Mouse (Mus musculus) embryonic facial prominence, embryonic 10.5 days (tissue): ENCODE data around the gene Exosc10. TPM values are rescaled to one million over a fixed set of nuclear protein-coding genes. Genes with fewer than 3 reads are reported as not detected.

Experiments used
- DNase-seq: peaks from one replicate; pipeline ENCODE4 v3.0.0-alpha.2; 2017; ENCODE audit warnings: low spot score
- H3K27ac ChIP-seq: fragments of 300-500 bp; sonication (generic); replicated peaks from 2 replicates; pipeline ENCODE4 v1.5.1; 2016; ENCODE audit warnings: mild to moderate bottlenecking
- H3K27me3 ChIP-seq: fragments of 300-500 bp; sonication (generic); replicated peaks from 2 replicates; pipeline ENCODE4 v1.6.1; 2016; ENCODE audit warnings: low read depth, mild to moderate bottlenecking; ENCODE audit not compliant: poor library complexity, severe bottlenecking
- H3K36me3 ChIP-seq: fragments of 300-500 bp; sonication (generic); replicated peaks from 2 replicates; pipeline ENCODE4 v1.6.1; 2016; ENCODE audit warnings: mild to moderate bottlenecking, moderate library complexity
- H3K4me1 ChIP-seq: fragments of 300-500 bp; sonication (generic); 2 replicates; pipeline ENCODE4 v1.6.1; 2016
- H3K4me3 ChIP-seq: fragments of 300-500 bp; sonication (generic); 2 replicates; pipeline ENCODE4 v1.5.1; 2016; ENCODE audit warnings: mild to moderate bottlenecking, moderate library complexity
- H3K9me3 ChIP-seq: fragments of 300-500 bp; sonication (generic); 2 replicates; pipeline ENCODE4 v1.6.1; 2016; ENCODE audit warnings: mild to moderate bottlenecking
- WGBS: fragments of 180-500 bp; shearing (Covaris S2); methylation state at CpG from one replicate; pipeline ENCODE4 v1.1.7; 2016; 5-methylcytosine and 5-hydroxymethylcytosine counted together
- polyA plus RNA-seq: library from polyadenylated mRNA; unstranded; fragments of >200 nt; fragmentation: Nextera tagmentation; extraction: Ambion mirVana; gene quantifications from 2 replicates; pipeline ENCODE4 v1.2.1, GENCODE M21; 2016

The Exosc10 gene
- polyA plus RNA-seq, 1 experiment from 2014 or later: 108 TPM

DNA sequence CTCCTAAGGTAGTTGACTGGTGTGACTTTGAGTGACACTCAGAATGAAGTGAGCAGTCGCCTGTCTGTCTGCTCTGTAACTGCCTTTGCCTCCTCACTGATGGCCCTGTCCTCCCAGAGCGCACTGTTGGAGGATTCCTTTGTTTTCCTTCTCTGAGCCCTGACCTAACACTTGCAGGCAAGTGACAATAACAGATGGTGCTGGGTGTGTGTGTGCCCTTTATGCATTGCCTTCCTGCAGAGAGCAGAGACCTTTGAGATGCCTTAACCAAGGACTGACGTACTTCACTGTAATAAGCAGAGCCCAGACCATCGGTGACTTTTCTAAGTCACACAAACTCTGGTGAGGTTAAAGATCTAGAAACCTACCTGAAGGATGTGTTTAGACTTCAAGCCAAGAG is 26.9 kb upstream of the Exosc10 start:
- WGBS: 84% methylated on average over 4 of the region's 4 CpGs
- H3K36me3 ChIP-seq: peaks cover 95% of the 10 kb centered on the region

DNA sequence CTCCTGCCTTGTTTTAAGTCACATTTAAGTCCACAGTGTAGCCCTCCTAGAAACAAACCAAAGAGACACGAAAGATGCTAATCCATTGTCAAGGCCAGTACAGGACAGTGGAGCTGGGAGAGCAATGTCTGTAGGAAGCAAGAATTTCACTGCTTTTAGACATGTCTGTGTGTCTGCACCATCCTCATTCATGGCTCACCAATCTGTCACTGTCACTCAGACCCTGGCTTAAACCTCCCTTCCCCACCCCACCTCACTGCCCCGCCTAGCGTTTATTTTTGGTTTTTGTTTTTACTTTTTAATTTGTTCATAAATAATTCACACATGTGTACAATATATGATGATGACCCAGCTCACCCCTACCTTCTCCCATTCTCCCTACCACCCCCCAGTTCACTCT is 25.7 kb upstream of the Exosc10 start:
- Histone ChIP-seq H3K27me3 (no peaks in the 10 kb centered on the region), H3K27ac (no peak overlapping the region), H3K4me3 (no peak overlapping the region), H3K4me1 (no peaks in the 10 kb centered on the region), H3K36me3 (peaks cover 95% of the 10 kb centered on the region), H3K9me3 (no peaks in the 10 kb centered on the region)
- WGBS: 88% methylated on average over 3 of the region's 3 CpGs
- DNase-seq: no peak

More for the DNA sequence above, 26.9 kb upstream of the Exosc10 start:
- Histone ChIP-seq H3K27ac (no peak overlapping the region), H3K4me3 (no peak overlapping the region), H3K27me3 (no peaks in the 10 kb centered on the region), H3K9me3 (no peaks in the 10 kb centered on the region), H3K4me1 (no peaks in the 10 kb centered on the region)
- DNase-seq: no peak

DNA sequence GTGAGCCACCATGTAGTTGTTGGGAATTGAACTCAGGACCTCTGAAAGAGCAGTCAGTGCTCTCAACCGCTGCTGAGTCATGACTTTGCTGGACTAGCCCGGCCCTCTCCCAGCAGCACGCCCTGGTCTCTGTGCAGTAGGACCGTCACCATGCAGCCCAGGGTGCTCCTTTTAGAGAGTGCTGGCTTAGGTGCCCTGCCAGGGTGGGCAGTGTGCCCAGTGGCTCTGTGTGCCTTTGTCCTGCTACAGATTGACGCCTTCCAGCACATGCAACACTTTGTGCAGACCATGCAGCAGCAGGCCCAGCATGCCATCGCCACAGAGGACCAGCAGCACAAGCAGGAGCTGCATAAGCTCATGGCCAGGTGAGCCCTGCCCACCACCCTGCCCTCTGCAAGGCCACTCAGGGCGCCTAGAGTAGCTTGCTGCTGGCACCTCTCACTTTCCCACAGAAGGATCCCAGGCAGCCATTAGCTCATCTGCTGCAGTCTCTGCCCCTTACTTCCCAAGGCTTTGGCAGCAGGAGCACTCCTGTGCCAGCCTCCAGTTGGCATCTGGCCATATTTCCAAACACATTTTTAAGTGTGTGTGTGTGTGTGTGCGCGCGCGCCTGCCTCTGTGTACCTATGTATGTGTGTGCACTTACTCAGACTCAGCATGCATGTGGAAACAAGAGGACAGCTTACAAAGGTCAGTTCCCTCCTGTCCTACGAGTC is 24.5 kb upstream of the Exosc10 start:
- DNase-seq: no peak
- H3K27me3 ChIP-seq: no peaks in the 10 kb centered on the region
- 90% methylated on average over 12 of the region's 12 CpGs for WGBS

DNA sequence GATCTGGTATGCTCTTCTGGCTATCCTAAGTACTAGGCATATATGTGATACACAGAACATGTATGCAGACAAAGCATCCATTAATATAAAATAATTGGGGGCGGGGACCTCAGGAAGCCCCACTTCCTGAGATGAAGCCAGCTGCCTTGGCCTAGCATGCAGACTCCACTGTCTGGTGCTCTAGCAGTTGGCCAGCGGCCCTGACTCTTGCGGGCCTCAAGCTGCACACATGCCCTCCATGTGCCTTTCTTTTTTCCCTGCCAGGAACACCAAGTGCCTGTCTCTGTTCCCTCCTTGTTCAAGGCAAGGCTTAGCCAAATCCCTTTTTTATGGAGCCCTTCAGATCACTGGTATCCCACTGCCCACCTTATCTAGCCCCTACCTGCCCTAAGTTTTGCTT is 22.4 kb upstream of the Exosc10 start:
- no peak for DNase-seq
- H3K4me1 ChIP-seq: no peaks in the 10 kb centered on the region
- H3K27me3 ChIP-seq: no peaks in the 10 kb centered on the region
- H3K27ac ChIP-seq: no peak overlapping the region
- WGBS: 90% methylated on average over 3 of the region's 3 CpGs
- H3K4me3 ChIP-seq: no peak overlapping the region
- peaks cover 100% of the 10 kb centered on the region for H3K36me3 ChIP-seq
- no peaks in the 10 kb centered on the region for H3K9me3 ChIP-seq

More for the DNA sequence above, 24.5 kb upstream of the Exosc10 start:
- H3K9me3 ChIP-seq: no peaks in the 10 kb centered on the region
- H3K4me1 ChIP-seq: no peaks in the 10 kb centered on the region
- peaks cover 97% of the 10 kb centered on the region for H3K36me3 ChIP-seq
- no peak overlapping the region for H3K27ac ChIP-seq
- H3K4me3 ChIP-seq: no peak overlapping the region

DNA sequence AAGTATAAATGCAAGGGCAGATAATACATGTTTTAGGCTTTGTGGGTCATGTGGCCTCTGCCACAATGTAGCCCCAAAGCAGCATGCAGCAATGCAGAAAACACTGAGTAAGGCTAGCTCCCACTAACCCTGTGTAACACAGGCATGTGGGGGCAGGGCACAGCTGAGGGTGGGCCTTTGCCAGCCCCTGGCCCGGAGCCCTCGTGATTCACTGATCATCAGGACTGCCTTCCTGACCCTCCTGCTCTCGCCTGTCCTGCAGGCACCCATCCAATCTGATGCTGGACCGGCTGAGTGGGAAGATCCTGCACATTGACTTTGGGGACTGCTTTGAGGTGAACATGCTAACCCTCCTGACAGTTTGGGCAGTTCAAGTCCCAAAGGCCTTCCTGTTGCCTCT is 9.1 kb upstream of the Exosc10 start:
- no peak overlapping the region for H3K4me3 ChIP-seq
- DNase-seq: no peak
- no peak overlapping the region for H3K27ac ChIP-seq
- H3K36me3 ChIP-seq: peaks cover 99% of the 10 kb centered on the region
- H3K27me3 ChIP-seq: no peaks in the 10 kb centered on the region
- H3K9me3 ChIP-seq: no peaks in the 10 kb centered on the region
- 91% methylated on average over 4 of the region's 4 CpGs for WGBS
- no peaks in the 10 kb centered on the region for H3K4me1 ChIP-seq

DNA sequence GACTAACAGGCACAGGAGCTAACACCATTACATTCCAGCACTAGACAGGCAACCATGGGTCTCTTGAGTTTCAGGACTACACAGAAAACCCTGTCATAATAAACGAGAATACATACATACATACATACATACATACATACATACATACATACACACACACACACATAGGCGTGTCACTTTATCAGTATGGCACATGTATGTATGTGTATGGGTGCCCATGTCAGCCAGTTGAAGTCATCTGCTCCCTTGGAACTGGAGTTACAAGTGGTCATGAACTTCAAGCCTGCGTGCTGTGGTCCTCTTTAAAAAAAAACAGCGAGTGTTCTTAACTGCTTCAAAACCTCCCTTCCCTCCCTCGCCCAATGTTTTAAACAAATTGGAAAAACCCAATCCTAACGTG is 463 bp upstream of the Exosc10 start:
- WGBS: 35% methylated on average over 6 of the region's 6 CpGs
- H3K27me3 ChIP-seq: no peaks in the 10 kb centered on the region
- H3K36me3 ChIP-seq: peaks cover 75% of the 10 kb centered on the region
- peaks cover 8% of the 10 kb centered on the region; the same call in 1 of the 2 replicates for H3K4me1 ChIP-seq
- no peak for DNase-seq
- peak overlapping the region; percentile 82 for H3K4me3 ChIP-seq
- no peaks in the 10 kb centered on the region for H3K9me3 ChIP-seq
- peak overlapping the region; percentile 98 for H3K27ac ChIP-seq

DNA sequence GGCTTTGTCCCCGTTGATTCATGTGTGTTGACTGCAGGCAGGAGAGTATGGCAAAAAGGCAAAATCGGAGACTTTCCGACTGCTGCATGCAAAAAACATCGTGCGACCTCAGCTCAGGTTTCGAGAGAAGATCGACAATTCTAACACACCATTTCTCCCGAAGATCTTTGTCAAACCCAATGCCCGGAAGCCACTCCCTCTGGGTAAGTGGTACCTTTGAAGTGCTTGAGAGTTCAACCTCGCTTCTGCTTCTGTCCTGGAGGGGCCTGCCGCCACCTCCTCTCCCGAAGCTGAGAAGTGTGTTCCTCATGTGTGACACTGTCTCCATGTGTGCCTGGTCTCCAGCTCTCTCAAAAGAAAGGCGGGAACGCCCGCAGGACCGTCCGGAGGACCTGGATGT is 4.4 kb downstream of the Exosc10 start:
- H3K27ac ChIP-seq: no peak overlapping the region
- H3K27me3 ChIP-seq: no peaks in the 10 kb centered on the region
- H3K36me3 ChIP-seq: peaks cover 79% of the 10 kb centered on the region

DNA sequence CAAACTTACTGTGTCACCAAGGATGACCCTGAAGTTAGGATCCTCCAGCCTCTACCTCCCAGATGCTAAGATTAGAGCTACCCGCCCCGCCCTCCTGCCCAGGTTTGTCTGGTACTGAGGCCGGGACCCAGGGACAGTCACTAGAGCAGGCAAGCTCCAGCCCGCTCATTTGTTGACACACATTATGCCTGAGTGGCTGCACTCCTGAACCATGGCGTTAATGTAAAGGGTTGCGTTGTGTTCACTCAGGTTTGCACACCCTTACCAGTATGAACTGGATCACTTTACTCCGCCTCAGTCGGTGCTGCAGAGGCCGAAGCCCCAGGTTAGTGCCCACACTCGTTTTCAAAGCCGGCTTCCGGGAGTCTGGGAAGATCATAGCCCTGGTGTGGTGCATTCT is 5.4 kb downstream of the Exosc10 start:
- DNase-seq: no peak
- 97% methylated on average over 12 of the region's 12 CpGs for WGBS
- Histone ChIP-seq H3K4me3 (no peak overlapping the region), H3K4me1 (peaks cover 8% of the 10 kb centered on the region; the same call in 1 of the 2 replicates), H3K36me3 (peaks cover 88% of the 10 kb centered on the region), H3K9me3 (no peaks in the 10 kb centered on the region), H3K27me3 (no peaks in the 10 kb centered on the region), H3K27ac (no peak overlapping the region)

More for the DNA sequence above, 4.4 kb downstream of the Exosc10 start:
- DNase-seq: no peak
- Histone ChIP-seq H3K9me3 (no peaks in the 10 kb centered on the region), H3K4me1 (peaks cover 8% of the 10 kb centered on the region; the same call in 1 of the 2 replicates), H3K4me3 (no peak overlapping the region)
- 95% methylated on average over 17 of the region's 17 CpGs for WGBS

DNA sequence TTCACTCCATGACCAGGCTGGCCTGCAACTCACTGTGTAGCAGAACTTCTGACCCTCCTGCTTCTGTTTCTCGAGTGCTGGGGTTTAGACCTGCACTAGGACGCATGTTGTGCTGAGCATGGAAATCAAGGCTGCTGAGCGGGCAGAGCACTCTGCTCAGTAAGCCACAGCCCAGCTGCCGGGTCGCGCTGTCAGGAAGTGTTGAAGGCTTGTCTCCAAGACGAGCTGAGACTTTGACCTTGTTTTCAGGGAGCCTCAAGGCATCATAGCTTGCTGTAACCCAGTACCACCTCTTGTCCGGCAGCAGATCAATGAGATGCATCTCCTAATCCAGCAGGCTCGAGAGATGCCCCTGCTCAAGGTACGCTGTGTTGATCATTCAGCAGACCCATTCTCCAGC is 11.9 kb downstream of the Exosc10 start:
- Histone ChIP-seq H3K9me3 (no peaks in the 10 kb centered on the region), H3K27me3 (no peaks in the 10 kb centered on the region), H3K4me1 (no peaks in the 10 kb centered on the region), H3K36me3 (peaks cover 100% of the 10 kb centered on the region), H3K27ac (no peak overlapping the region), H3K4me3 (no peak overlapping the region)
- no peak for DNase-seq
- WGBS: 89% methylated on average over 10 of the region's 10 CpGs

DNA sequence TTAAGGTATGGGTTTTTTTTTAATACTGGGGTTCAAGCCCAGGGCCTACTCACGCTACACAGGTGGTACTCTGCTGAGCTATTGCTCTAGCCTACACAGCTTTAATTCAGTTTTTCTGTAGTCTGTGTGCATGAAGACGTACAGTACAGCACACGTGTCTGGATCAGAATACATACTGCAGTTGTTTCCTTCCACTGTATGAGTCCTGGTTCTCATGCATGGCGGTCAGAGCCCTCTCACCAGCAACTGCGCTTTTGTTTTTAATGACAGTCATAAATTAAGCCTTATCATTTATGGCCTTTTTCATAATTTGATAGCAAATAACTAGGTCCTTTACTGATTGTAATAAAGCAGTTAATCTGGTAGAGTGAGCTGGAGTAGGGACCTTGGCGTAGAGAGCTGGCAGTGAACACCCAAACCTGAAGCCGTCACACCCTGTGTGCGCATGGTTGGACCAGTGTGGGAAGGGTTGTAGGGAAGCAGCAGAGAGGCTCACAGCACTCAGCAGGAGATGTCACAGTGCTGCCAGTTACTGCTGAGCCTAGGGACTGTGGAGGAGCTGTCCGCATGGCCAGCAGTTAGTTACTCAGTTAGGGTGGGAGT is 12.6 kb downstream of the Exosc10 start:
- Histone ChIP-seq H3K27ac (no peak overlapping the region), H3K36me3 (peaks cover 100% of the 10 kb centered on the region), H3K4me1 (no peaks in the 10 kb centered on the region), H3K9me3 (no peaks in the 10 kb centered on the region), H3K27me3 (no peaks in the 10 kb centered on the region), H3K4me3 (no peak overlapping the region)
- 96% methylated on average over 9 of the region's 9 CpGs for WGBS
- DNase-seq: no peak

DNA sequence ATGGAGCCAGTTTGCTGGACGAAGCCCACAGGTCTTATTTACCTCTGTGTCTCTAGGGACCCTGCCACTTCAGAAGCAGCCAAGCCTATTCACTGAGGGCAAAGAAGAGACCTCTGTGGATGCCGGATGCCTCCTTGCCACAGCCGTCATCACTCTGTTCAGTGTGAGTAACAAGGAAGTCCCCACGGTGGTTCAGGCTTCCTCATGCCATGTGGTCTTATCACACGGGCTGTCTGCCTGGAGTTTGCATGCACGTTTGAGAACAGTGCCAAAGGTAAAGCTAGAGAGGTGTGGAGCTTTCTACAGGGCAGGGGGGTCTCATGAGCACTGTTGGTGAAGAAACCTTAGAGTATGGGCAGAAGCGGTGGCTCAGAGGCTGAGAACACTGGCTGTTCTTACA is 15.0 kb downstream of the Exosc10 start:
- Histone ChIP-seq H3K9me3 (no peaks in the 10 kb centered on the region), H3K27me3 (no peaks in the 10 kb centered on the region), H3K4me1 (no peaks in the 10 kb centered on the region), H3K4me3 (no peak overlapping the region), H3K27ac (no peak overlapping the region), H3K36me3 (peaks cover 100% of the 10 kb centered on the region)
- DNase-seq: no peak
- WGBS: 89% methylated on average over 7 of the region's 7 CpGs

DNA sequence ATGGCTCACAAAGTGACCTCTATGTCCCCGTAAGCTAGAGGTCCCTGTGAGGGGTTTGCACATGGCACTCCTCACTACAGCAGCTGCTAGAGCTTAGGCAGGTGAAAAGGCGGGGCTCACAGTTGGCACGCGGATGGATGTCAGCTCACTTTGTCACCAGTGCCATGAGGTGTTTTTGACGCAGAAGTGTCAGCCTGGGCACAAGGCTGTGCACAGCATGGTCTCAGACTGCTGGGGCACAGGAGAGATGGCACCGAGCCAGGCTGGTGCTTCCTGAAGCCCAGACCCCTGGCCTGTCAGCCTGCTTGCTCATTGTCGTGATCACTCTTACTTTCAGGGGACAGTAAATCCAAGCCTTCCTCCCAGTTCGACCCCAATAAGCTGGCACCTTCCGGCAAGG is 22.5 kb downstream of the Exosc10 start:
- 93% methylated on average over 9 of the region's 9 CpGs for WGBS
- peaks cover 80% of the 10 kb centered on the region for H3K36me3 ChIP-seq
- H3K9me3 ChIP-seq: no peaks in the 10 kb centered on the region
- H3K4me3 ChIP-seq: no peak overlapping the region
- no peak for DNase-seq
- no peaks in the 10 kb centered on the region for H3K27me3 ChIP-seq
- H3K27ac ChIP-seq: no peak overlapping the region
- no peaks in the 10 kb centered on the region for H3K4me1 ChIP-seq

DNA sequence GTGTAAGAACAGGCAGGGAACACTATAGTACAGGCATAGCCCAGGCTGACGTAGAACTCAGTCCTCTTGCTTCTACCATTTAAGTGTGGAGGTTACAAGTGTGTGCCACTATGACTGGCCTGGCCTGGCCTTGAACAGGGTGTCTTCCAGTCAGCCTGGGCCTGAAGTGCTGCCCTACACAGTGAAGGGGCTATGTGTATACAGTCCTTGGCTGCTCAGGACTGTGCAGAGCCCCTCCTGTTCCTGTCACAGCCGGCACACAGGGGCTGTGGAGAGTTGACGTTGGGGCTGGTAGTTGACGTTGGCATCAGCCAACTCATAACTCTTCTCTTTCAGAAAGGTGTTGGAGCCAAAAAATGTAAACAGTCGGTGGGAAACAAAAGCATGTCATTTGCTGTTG is 23.2 kb downstream of the Exosc10 start:
- Histone ChIP-seq H3K27ac (no peak overlapping the region), H3K4me3 (no peak overlapping the region), H3K27me3 (no peaks in the 10 kb centered on the region), H3K36me3 (peaks cover 73% of the 10 kb centered on the region), H3K4me1 (no peaks in the 10 kb centered on the region), H3K9me3 (no peaks in the 10 kb centered on the region)
- WGBS: 92% methylated on average over 5 of the region's 5 CpGs
- no peak for DNase-seq
